Mouse (Mus musculus): ENCODE results near the gene Cdk9. TPM values are rescaled to one million over a fixed set of nuclear protein-coding genes. Genes with fewer than 3 reads are reported as not detected.

The Cdk9 gene
- polyA plus RNA-seq, 1 experiment from 2014 or later, result 79.2 TPM

DNA sequence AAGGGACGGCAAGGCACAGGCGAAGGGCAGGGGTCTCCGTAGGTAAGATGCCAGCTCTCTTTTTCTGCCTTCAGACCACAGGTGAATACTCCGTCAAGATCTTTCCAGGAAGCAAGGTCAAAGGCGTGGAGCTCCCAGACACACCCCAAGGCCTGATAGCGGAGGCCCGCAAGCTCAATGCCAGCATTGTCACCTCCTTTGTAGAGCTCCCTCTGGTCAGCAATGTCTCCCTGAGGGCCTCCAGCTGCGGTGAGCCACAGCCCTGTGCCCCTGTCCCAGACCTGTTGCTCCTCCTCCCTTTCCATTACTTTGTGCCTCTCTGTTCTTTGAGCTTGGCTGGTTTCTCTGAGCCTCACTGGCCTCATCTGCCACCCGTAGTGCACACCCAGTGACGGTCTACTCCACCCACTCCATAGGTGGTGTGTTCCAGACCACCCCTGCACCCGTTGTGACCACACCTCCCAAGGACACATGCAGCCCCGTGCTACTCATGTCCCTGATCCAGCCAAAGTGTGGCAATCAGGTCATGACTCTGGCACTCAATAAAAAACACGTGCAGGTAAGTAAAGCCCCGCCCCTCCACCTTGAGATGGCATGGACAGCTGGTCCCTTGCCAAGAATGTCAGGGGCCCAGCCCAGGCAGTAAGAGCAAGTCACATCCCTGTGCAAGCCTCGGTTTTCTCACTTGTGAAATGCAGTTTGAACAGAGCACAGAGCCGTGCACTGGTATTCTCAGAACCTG lies 39.5 kb downstream of the Cdk9 start:
- Histone ChIP-seq H3K27me3 (ENCODE audit: control insufficient read depth, insufficient read depth, low read length) (no peaks in the 10 kb centered on the region), H3K4me1 (replicated peaks; ENCODE audit: control insufficient read depth, insufficient read depth, low read length) (no peaks in the 10 kb centered on the region), H3K4me3 (ENCODE audit: low read depth, low read length) (no peak overlapping the region), H3K9me3 (ENCODE audit: control insufficient read depth, low read length) (no peaks in the 10 kb centered on the region), H3K4me2 (ENCODE audit: low read depth, low read length, severe bottlenecking) (no peak overlapping the region), H3K36me3 (ENCODE audit: control insufficient read depth, insufficient read depth, low read length) (no peaks in the 10 kb centered on the region), H3K27ac (ENCODE audit: low read depth, low read length) (no peak overlapping the region), H3K9ac (ENCODE audit: low read length) (no peak overlapping the region)
- ATAC-seq (replicated peaks; ENCODE audit: low FRiP score) (no peak), DNase-seq (ENCODE audit: low spot score) (no peak)
- WGBS, result 88% methylated on average over 16 of the region's 16 CpGs

DNA sequence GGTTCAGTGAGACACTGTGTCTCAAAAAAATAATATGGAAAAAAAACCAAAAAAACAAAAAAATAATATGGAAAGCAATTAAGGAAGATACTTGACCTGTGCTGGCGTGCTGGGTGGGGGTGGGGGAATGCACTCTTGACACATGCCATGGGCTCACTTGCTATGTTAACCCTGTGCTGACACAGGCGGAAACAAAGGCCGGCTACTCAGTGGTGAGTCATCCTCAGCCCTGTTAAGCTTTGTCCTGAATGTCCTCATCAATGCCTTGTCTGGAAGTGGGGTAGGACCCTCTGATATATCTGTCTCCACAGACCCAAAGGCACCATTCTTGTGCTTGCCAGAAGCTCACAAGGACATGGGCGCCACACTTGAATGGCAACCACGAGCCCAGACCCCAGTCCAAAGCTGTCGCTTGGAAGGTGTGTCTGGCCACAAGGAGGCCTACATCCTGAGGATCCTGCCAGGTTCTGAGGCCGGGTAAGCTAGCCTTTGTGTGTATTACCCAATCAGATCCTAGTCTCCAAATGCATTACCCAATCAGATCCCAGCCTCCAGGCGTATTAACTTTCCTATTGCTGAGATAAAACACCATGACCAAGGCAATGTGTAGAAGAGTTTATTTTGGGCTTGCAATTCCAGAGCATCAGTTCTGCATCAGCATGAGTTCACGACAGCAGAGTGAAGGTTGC lies 40.8 kb downstream of the Cdk9 start:
- Histone ChIP-seq H3K36me3 (ENCODE audit: control insufficient read depth, insufficient read depth, low read length) (no peaks in the 10 kb centered on the region), H3K4me1 (replicated peaks; ENCODE audit: control insufficient read depth, insufficient read depth, low read length) (no peaks in the 10 kb centered on the region; the same call in 1 of the 2 replicates), H3K9ac (ENCODE audit: low read length) (no peak overlapping the region), H3K9me3 (ENCODE audit: control insufficient read depth, low read length) (no peaks in the 10 kb centered on the region), H3K4me3 (ENCODE audit: low read depth, low read length) (no peak overlapping the region), H3K27ac (ENCODE audit: low read depth, low read length) (no peak overlapping the region), H3K4me2 (ENCODE audit: low read depth, low read length, severe bottlenecking) (no peak overlapping the region), H3K27me3 (ENCODE audit: control insufficient read depth, insufficient read depth, low read length) (no peaks in the 10 kb centered on the region)
- ATAC-seq (replicated peaks; ENCODE audit: low FRiP score), result no peak
- 67% methylated on average over 9 of the region's 9 CpGs for WGBS
- no peak for DNase-seq (ENCODE audit: low spot score)

GRCm38 (mm10) chr2:32671147-32671546 lies 41.7 kb downstream of the Cdk9 start:
- Histone ChIP-seq H3K27me3 (ENCODE audit: control insufficient read depth, insufficient read depth, low read length) (no peaks in the 10 kb centered on the region), H3K27ac (ENCODE audit: low read depth, low read length) (no peak overlapping the region), H3K9ac (ENCODE audit: low read length) (no peak overlapping the region), H3K4me1 (replicated peaks; ENCODE audit: control insufficient read depth, insufficient read depth, low read length) (no peaks in the 10 kb centered on the region; the same call in 1 of the 2 replicates), H3K36me3 (ENCODE audit: control insufficient read depth, insufficient read depth, low read length) (no peaks in the 10 kb centered on the region), H3K9me3 (ENCODE audit: control insufficient read depth, low read length) (no peaks in the 10 kb centered on the region), H3K4me3 (ENCODE audit: low read depth, low read length) (no peak overlapping the region), H3K4me2 (ENCODE audit: low read depth, low read length, severe bottlenecking) (no peak overlapping the region)
- ATAC-seq (replicated peaks; ENCODE audit: low FRiP score) (no peak), DNase-seq (ENCODE audit: low spot score) (no peak)
- WGBS, result 84% methylated on average over 9 of the region's 9 CpGs

GRCm38 (mm10) chr2:32669876-32670275 lies 43.0 kb downstream of the Cdk9 start:
- Histone ChIP-seq H3K27me3 (ENCODE audit: control insufficient read depth, insufficient read depth, low read length) (no peaks in the 10 kb centered on the region), H3K27ac (ENCODE audit: low read depth, low read length) (no peak overlapping the region), H3K4me1 (replicated peaks; ENCODE audit: control insufficient read depth, insufficient read depth, low read length) (no peaks in the 10 kb centered on the region; the same call in 1 of the 2 replicates), H3K9ac (ENCODE audit: low read length) (no peak overlapping the region), H3K9me3 (ENCODE audit: control insufficient read depth, low read length) (no peaks in the 10 kb centered on the region), H3K36me3 (ENCODE audit: control insufficient read depth, insufficient read depth, low read length) (no peaks in the 10 kb centered on the region), H3K4me2 (ENCODE audit: low read depth, low read length, severe bottlenecking) (no peak overlapping the region), H3K4me3 (ENCODE audit: low read depth, low read length) (no peak overlapping the region)
- DNase-seq (ENCODE audit: low spot score) (no peak), ATAC-seq (replicated peaks; ENCODE audit: low FRiP score) (no peak)
- 88% methylated on average over 3 of the region's 3 CpGs for WGBS

- no peaks in the 10 kb centered on the region for H3K27me3 ChIP-seq (ENCODE audit: control insufficient read depth, insufficient read depth, low read length)
- no peak overlapping the region for H3K4me3 ChIP-seq (ENCODE audit: low read depth, low read length)
- ATAC-seq (replicated peaks; ENCODE audit: low FRiP score) (no peak), DNase-seq (ENCODE audit: low spot score) (no peak)
- no peaks in the 10 kb centered on the region for H3K9me3 ChIP-seq (ENCODE audit: control insufficient read depth, low read length)
- no peak overlapping the region for H3K9ac ChIP-seq (ENCODE audit: low read length)
- 77% methylated on average over 7 of the region's 7 CpGs for WGBS
- no peaks in the 10 kb centered on the region for H3K36me3 ChIP-seq (ENCODE audit: control insufficient read depth, insufficient read depth, low read length)
- H3K4me1 ChIP-seq (replicated peaks; ENCODE audit: control insufficient read depth, insufficient read depth, low read length), result no peaks in the 10 kb centered on the region; the same call in 1 of the 2 replicates
- 0 out of 2 replicates have a peak overlapping the region, but pooled peaks have one; percentile 41 for H3K27ac ChIP-seq (ENCODE audit: low read depth, low read length)
- no peak overlapping the region for H3K4me2 ChIP-seq (ENCODE audit: low read depth, low read length, severe bottlenecking)
Observed at GRCm38 (mm10) chr2:32668176-32668575, 44.7 kb downstream of the Cdk9 start.

DNA sequence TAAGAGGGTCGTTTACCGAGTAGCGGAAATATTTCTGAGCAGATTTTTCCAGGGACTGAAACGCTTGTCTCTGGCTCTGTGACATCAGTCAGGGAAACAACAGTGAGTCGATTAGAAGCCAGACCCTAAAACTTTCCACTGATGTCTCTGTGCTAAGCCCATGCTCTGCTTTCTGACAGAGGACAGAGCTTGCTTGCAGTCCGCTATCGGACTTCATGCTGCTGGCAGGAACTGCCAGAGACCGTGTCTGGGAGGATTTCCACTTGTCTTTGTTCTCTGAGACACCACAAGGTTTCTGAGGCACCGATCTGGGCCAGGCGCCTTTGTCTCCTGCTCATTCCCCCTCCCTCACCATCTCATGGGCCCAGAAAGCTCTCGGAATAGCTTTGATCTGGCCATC lies 45.1 kb downstream of the Cdk9 start:
- no peak overlapping the region for H3K9ac ChIP-seq (ENCODE audit: low read length)
- no peaks in the 10 kb centered on the region; the same call in 1 of the 2 replicates for H3K4me1 ChIP-seq (replicated peaks; ENCODE audit: control insufficient read depth, insufficient read depth, low read length)
- H3K9me3 ChIP-seq (ENCODE audit: control insufficient read depth, low read length), result no peaks in the 10 kb centered on the region
- DNase-seq (ENCODE audit: low spot score) (no peak), ATAC-seq (replicated peaks; ENCODE audit: low FRiP score) (no peak)
- H3K4me3 ChIP-seq (ENCODE audit: low read depth, low read length), result no peak overlapping the region
- WGBS, result 35% methylated on average over 11 of the region's 11 CpGs
- H3K27me3 ChIP-seq (ENCODE audit: control insufficient read depth, insufficient read depth, low read length), result no peaks in the 10 kb centered on the region
- 0 out of 2 replicates have a peak overlapping the region, but pooled peaks have one; percentile 41 for H3K27ac ChIP-seq (ENCODE audit: low read depth, low read length)
- no peaks in the 10 kb centered on the region for H3K36me3 ChIP-seq (ENCODE audit: control insufficient read depth, insufficient read depth, low read length)
- no peak overlapping the region for H3K4me2 ChIP-seq (ENCODE audit: low read depth, low read length, severe bottlenecking)

- WGBS, result 92% methylated on average over 6 of the region's 6 CpGs
- Histone ChIP-seq H3K4me1 (replicated peaks; ENCODE audit: control insufficient read depth, insufficient read depth, low read length) (no peaks in the 10 kb centered on the region; the same call in 1 of the 2 replicates), H3K9me3 (ENCODE audit: control insufficient read depth, low read length) (no peaks in the 10 kb centered on the region), H3K36me3 (ENCODE audit: control insufficient read depth, insufficient read depth, low read length) (no peaks in the 10 kb centered on the region), H3K27ac (ENCODE audit: low read depth, low read length) (no peak overlapping the region), H3K27me3 (ENCODE audit: control insufficient read depth, insufficient read depth, low read length) (no peaks in the 10 kb centered on the region), H3K4me2 (ENCODE audit: low read depth, low read length, severe bottlenecking) (no peak overlapping the region), H3K4me3 (ENCODE audit: low read depth, low read length) (no peak overlapping the region), H3K9ac (ENCODE audit: low read length) (no peak overlapping the region)
- no peak for DNase-seq (ENCODE audit: low spot score)
- ATAC-seq (replicated peaks; ENCODE audit: low FRiP score), result no peak
Observed at GRCm38 (mm10) chr2:32665853-32666252, 47.0 kb downstream of the Cdk9 start.

- Histone ChIP-seq H3K27me3 (ENCODE audit: control insufficient read depth, insufficient read depth, low read length) (no peaks in the 10 kb centered on the region), H3K4me1 (replicated peaks; ENCODE audit: control insufficient read depth, insufficient read depth, low read length) (no peaks in the 10 kb centered on the region; the same call in 1 of the 2 replicates), H3K27ac (ENCODE audit: low read depth, low read length) (no peak overlapping the region), H3K4me2 (ENCODE audit: low read depth, low read length, severe bottlenecking) (no peak overlapping the region), H3K9ac (ENCODE audit: low read length) (no peak overlapping the region), H3K9me3 (ENCODE audit: control insufficient read depth, low read length) (no peaks in the 10 kb centered on the region), H3K4me3 (ENCODE audit: low read depth, low read length) (no peak overlapping the region), H3K36me3 (ENCODE audit: control insufficient read depth, insufficient read depth, low read length) (no peaks in the 10 kb centered on the region)
- 85% methylated on average over 8 of the region's 8 CpGs for WGBS
- ATAC-seq (replicated peaks; ENCODE audit: low FRiP score) (no peak), DNase-seq (ENCODE audit: low spot score) (no peak)
Observed at GRCm38 (mm10) chr2:32665345-32665744, 47.5 kb downstream of the Cdk9 start.

Data from forebrain, embryonic 11.5 days (tissue).